Mouse (Mus musculus): ENCODE measurements around the gene Sgms2. TPM values are rescaled to one million over a fixed set of nuclear protein-coding genes. Genes with fewer than 3 reads are reported as not detected.

Gene Sgms2
- polyA plus RNA-seq, 1 experiment: 8.6 TPM

- peaks cover 87% of the 10 kb centered on the region for H3K79me2 ChIP-seq (ENCODE audit: control insufficient read depth, insufficient read depth)
- no peaks in the 10 kb centered on the region for H3K27me3 ChIP-seq (ENCODE audit: control insufficient read depth, insufficient read depth, insufficient read length)
- no peak overlapping the region for H3K4me3 ChIP-seq (ENCODE audit: insufficient read depth, poor library complexity, severe bottlenecking)
- no peaks in the 10 kb centered on the region for H3K36me3 ChIP-seq (ENCODE audit: control insufficient read depth, insufficient read depth)
- no peak for TF ChIP-seq MYOD1 (IDR thresholded peaks at IDR 0.05; ENCODE audit: control insufficient read depth, insufficient read length, low read depth)
- no peak for TF ChIP-seq MYOG (IDR thresholded peaks at IDR 0.05; ENCODE audit: control insufficient read depth, extremely low read depth, insufficient read length)
- no peak for TF ChIP-seq FOSL1 (IDR thresholded peaks at IDR 0.05; ENCODE audit: insufficient read depth, low read length, poor library complexity, severe bottlenecking)
- no peak for TF ChIP-seq CTCF (IDR thresholded peaks at IDR 0.05; ENCODE audit: control insufficient read depth, insufficient read depth, insufficient read length)
- H3K79me3 ChIP-seq (ENCODE audit: low read depth): peaks cover 39% of the 10 kb centered on the region
- no peak overlapping the region for H3ac ChIP-seq (ENCODE audit: control insufficient read depth, insufficient read length, low read depth)
Measured at GRCm38 (mm10) chr3:131485388-131485787, 5.8 kb downstream of the Sgms2 start.

- no peak for TF ChIP-seq MYOG (IDR thresholded peaks at IDR 0.05; ENCODE audit: control insufficient read depth, extremely low read depth, insufficient read length)
- no peak for TF ChIP-seq USF1 (IDR thresholded peaks at IDR 0.05; ENCODE audit: low read depth)
- no peak for TF ChIP-seq MYOD1 (IDR thresholded peaks at IDR 0.05; ENCODE audit: control insufficient read depth, insufficient read length, low read depth)
- TF ChIP-seq CTCF (IDR thresholded peaks at IDR 0.05; ENCODE audit: control insufficient read depth, insufficient read depth, insufficient read length): no peak
- no peak for TF ChIP-seq FOSL1 (IDR thresholded peaks at IDR 0.05; ENCODE audit: insufficient read depth, low read length, poor library complexity, severe bottlenecking)
- no peak for TF ChIP-seq MAX (IDR thresholded peaks at IDR 0.05)
- no peak for TF ChIP-seq CEBPB (IDR thresholded peaks at IDR 0.05; ENCODE audit: low read depth)
- no peaks in the 10 kb centered on the region for H3K27me3 ChIP-seq (ENCODE audit: control insufficient read depth, insufficient read depth, insufficient read length)
- peaks cover 82% of the 10 kb centered on the region for H3K79me2 ChIP-seq (ENCODE audit: control insufficient read depth, insufficient read depth)
- H3K4me3 ChIP-seq (ENCODE audit: insufficient read depth, poor library complexity, severe bottlenecking): no peak overlapping the region
- no peak overlapping the region for H3ac ChIP-seq (ENCODE audit: control insufficient read depth, insufficient read length, low read depth)
- H3K79me3 ChIP-seq (ENCODE audit: low read depth): peaks cover 34% of the 10 kb centered on the region
- H3K36me3 ChIP-seq (ENCODE audit: control insufficient read depth, insufficient read depth): no peaks in the 10 kb centered on the region
Measured at GRCm38 (mm10) chr3:131483650-131484049, 7.6 kb downstream of the Sgms2 start.

GRCm38 (mm10) chr3:131481976-131482712 lies 9.1 kb downstream of the Sgms2 start:
- Histone ChIP-seq H3ac (ENCODE audit: control insufficient read depth, insufficient read length, low read depth) (no peak overlapping the region), H3K36me3 (ENCODE audit: control insufficient read depth, insufficient read depth) (no peaks in the 10 kb centered on the region), H3K4me3 (ENCODE audit: insufficient read depth, poor library complexity, severe bottlenecking) (no peak overlapping the region), H3K79me2 (ENCODE audit: control insufficient read depth, insufficient read depth) (peaks cover 77% of the 10 kb centered on the region), H3K27me3 (ENCODE audit: control insufficient read depth, insufficient read depth, insufficient read length) (no peaks in the 10 kb centered on the region), H3K79me3 (ENCODE audit: low read depth) (peaks cover 24% of the 10 kb centered on the region)
- TF ChIP-seq MYOD1 (IDR thresholded peaks at IDR 0.05; ENCODE audit: control insufficient read depth, insufficient read length, low read depth) (no peak), FOSL1 (IDR thresholded peaks at IDR 0.05; ENCODE audit: insufficient read depth, low read length, poor library complexity, severe bottlenecking) (no peak), MYOG (IDR thresholded peaks at IDR 0.05; ENCODE audit: control insufficient read depth, extremely low read depth, insufficient read length) (no peak), CTCF (IDR thresholded peaks at IDR 0.05; ENCODE audit: control insufficient read depth, insufficient read depth, insufficient read length) (no peak), USF1 (IDR thresholded peaks at IDR 0.05; ENCODE audit: low read depth) (no peak), MAX (IDR thresholded peaks at IDR 0.05) (no peak), CEBPB (IDR thresholded peaks at IDR 0.05; ENCODE audit: low read depth) (no peak)

DNA sequence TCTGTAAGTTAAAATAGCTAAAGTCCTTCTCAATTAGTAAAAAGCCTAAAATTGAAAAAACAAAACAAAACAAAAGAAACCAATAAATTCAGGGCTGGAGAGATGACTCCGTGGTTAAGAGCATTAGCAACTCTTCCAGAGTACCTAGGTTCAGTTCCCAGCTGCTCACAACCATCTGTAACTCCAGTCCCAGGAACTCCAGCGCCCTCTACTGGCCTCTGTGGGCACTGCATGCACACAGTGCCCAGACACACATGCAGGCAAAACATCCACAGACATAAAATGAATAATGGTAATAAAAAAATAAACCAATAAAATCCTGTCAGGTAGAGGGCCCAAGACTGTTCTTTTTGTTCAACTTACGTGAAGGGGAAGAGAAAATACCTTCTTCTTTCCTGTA lies 10.6 kb downstream of the Sgms2 start:
- Histone ChIP-seq H3K4me3 (ENCODE audit: insufficient read depth, poor library complexity, severe bottlenecking) (no peak overlapping the region), H3K27me3 (ENCODE audit: control insufficient read depth, insufficient read depth, insufficient read length) (no peaks in the 10 kb centered on the region), H3K79me3 (ENCODE audit: low read depth) (peaks cover 25% of the 10 kb centered on the region), H3ac (ENCODE audit: control insufficient read depth, insufficient read length, low read depth) (no peak overlapping the region), H3K36me3 (ENCODE audit: control insufficient read depth, insufficient read depth) (no peaks in the 10 kb centered on the region), H3K79me2 (ENCODE audit: control insufficient read depth, insufficient read depth) (peaks cover 72% of the 10 kb centered on the region)
- no peak for TF ChIP-seq USF1 (IDR thresholded peaks at IDR 0.05; ENCODE audit: low read depth)
- TF ChIP-seq MYOG (IDR thresholded peaks at IDR 0.05; ENCODE audit: control insufficient read depth, extremely low read depth, insufficient read length): no peak
- TF ChIP-seq CTCF (IDR thresholded peaks at IDR 0.05; ENCODE audit: control insufficient read depth, insufficient read depth, insufficient read length): no peak
- TF ChIP-seq MAX (IDR thresholded peaks at IDR 0.05): no peak
- no peak for TF ChIP-seq MYOD1 (IDR thresholded peaks at IDR 0.05; ENCODE audit: control insufficient read depth, insufficient read length, low read depth)
- no peak for TF ChIP-seq FOSL1 (IDR thresholded peaks at IDR 0.05; ENCODE audit: insufficient read depth, low read length, poor library complexity, severe bottlenecking)
- no peak for TF ChIP-seq CEBPB (IDR thresholded peaks at IDR 0.05; ENCODE audit: low read depth)

- H3K36me3 ChIP-seq (ENCODE audit: control insufficient read depth, insufficient read depth): no peaks in the 10 kb centered on the region
- H3K4me3 ChIP-seq (ENCODE audit: insufficient read depth, poor library complexity, severe bottlenecking): no peak overlapping the region
- H3ac ChIP-seq (ENCODE audit: control insufficient read depth, insufficient read length, low read depth): no peak overlapping the region
- H3K79me3 ChIP-seq (ENCODE audit: low read depth): peaks cover 18% of the 10 kb centered on the region
- TF ChIP-seq MYOG (IDR thresholded peaks at IDR 0.05; ENCODE audit: control insufficient read depth, extremely low read depth, insufficient read length) (no peak), USF1 (IDR thresholded peaks at IDR 0.05; ENCODE audit: low read depth) (no peak), MAX (IDR thresholded peaks at IDR 0.05) (no peak), FOSL1 (IDR thresholded peaks at IDR 0.05; ENCODE audit: insufficient read depth, low read length, poor library complexity, severe bottlenecking) (no peak), CEBPB (IDR thresholded peaks at IDR 0.05; ENCODE audit: low read depth) (no peak), CTCF (IDR thresholded peaks at IDR 0.05; ENCODE audit: control insufficient read depth, insufficient read depth, insufficient read length) (no peak), MYOD1 (IDR thresholded peaks at IDR 0.05; ENCODE audit: control insufficient read depth, insufficient read length, low read depth) (no peak)
- H3K27me3 ChIP-seq (ENCODE audit: control insufficient read depth, insufficient read depth, insufficient read length): no peaks in the 10 kb centered on the region
- peaks cover 61% of the 10 kb centered on the region for H3K79me2 ChIP-seq (ENCODE audit: control insufficient read depth, insufficient read depth)
Measured at GRCm38 (mm10) chr3:131479415-131479814, 11.8 kb downstream of the Sgms2 start.
